Mouse (Mus musculus) lung, adult 2 months (tissue): Measurements from ENCODE around the gene Stn1.
A peak's percentile ranks its signal among the peaks of the same experiment; 100 is the strongest.

ENCODE experiments used
- CTCF ChIP-seq: fragments of 200-500 bp; IDR thresholded peaks from 2 replicates; pipeline ENCODE4 v1.5.1; 2011; ENCODE audit warnings: mild to moderate bottlenecking, low read length, control low read depth; ENCODE audit not compliant: insufficient read depth
- POLR2A ChIP-seq: fragments of 200-500 bp; IDR thresholded peaks from 2 replicates; pipeline ENCODE4 v1.6.1; 2011; ENCODE audit warnings: low read depth, mild to moderate bottlenecking, control low read depth, low read length, borderline replicate concordance; ENCODE audit errors: extremely low read depth

GRCm38 (mm10) chr19:47451476-47452113, 85.7 kb downstream of the Stn1 start:
- 0 out of 2 replicates have a peak, but pooled peaks have one; percentile 13 for TF ChIP-seq CTCF
- TF ChIP-seq POLR2A: peak; percentile 35; the same call in 1 of the 2 replicates
